Mouse (Mus musculus) bone marrow, adult 2 months (tissue): ENCODE data around the gene Stk38.

Experiments
- CTCF ChIP-seq: fragments of 200-500 bp; IDR thresholded peaks from 2 replicates; pipeline ENCODE4 v1.5.1; 2011; ENCODE audit warnings: low read length, control low read depth; ENCODE audit not compliant: control insufficient read depth, insufficient read depth
- POLR2A ChIP-seq: fragments of 200-500 bp; IDR thresholded peaks from 2 replicates; pipeline ENCODE4 v1.6.1; 2011; ENCODE audit warnings: low read depth, mild to moderate bottlenecking, control low read depth, low read length, borderline replicate concordance; ENCODE audit not compliant: control insufficient read depth

DNA sequence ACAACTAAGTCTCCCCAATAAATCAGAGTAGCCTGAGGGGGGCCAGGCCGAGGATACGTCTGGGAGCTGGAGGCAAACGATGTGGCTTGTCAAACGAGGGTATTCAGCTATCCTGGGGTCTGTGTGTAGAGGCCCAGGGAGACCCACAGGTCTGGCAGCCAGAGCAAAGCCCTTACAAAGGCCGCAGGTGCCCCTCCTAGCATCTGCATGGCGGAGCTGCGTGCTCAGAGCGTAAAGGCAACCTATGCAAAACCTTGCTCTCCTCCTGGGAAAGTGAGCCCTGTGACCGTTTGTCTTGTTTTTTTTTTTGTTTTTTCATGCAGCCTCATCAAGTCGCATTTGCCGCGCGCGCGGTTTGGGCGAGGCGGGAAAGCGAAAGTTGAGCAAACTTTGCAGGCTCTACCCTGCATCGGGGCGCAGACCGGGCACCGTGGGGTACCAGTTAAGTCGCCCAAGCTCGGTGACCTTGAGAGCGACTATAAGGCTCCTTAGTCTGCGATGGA is 24.0 kb upstream of the Stk38 start:
- TF ChIP-seq CTCF = no peak
- TF ChIP-seq POLR2A = no peak
